Mouse (Mus musculus) embryonic facial prominence, embryonic 10.5 days (tissue): ENCODE results near the gene Mxi1. TPM values are rescaled to one million over a fixed set of nuclear protein-coding genes. Genes with fewer than 3 reads are reported as not detected.

ENCODE experiments used
- DNase-seq: peaks from one replicate; pipeline ENCODE4 v3.0.0-alpha.2; 2017; ENCODE audit warnings: low spot score
- H3K27ac ChIP-seq: fragments of 300-500 bp; sonication (generic); replicated peaks from 2 replicates; pipeline ENCODE4 v1.5.1; 2016; ENCODE audit warnings: mild to moderate bottlenecking
- H3K27me3 ChIP-seq: fragments of 300-500 bp; sonication (generic); replicated peaks from 2 replicates; pipeline ENCODE4 v1.6.1; 2016; ENCODE audit warnings: low read depth, mild to moderate bottlenecking; ENCODE audit not compliant: poor library complexity, severe bottlenecking
- H3K36me3 ChIP-seq: fragments of 300-500 bp; sonication (generic); replicated peaks from 2 replicates; pipeline ENCODE4 v1.6.1; 2016; ENCODE audit warnings: mild to moderate bottlenecking, moderate library complexity
- H3K4me1 ChIP-seq: fragments of 300-500 bp; sonication (generic); 2 replicates; pipeline ENCODE4 v1.6.1; 2016
- H3K4me3 ChIP-seq: fragments of 300-500 bp; sonication (generic); 2 replicates; pipeline ENCODE4 v1.5.1; 2016; ENCODE audit warnings: mild to moderate bottlenecking, moderate library complexity
- H3K9me3 ChIP-seq: fragments of 300-500 bp; sonication (generic); 2 replicates; pipeline ENCODE4 v1.6.1; 2016; ENCODE audit warnings: mild to moderate bottlenecking
- WGBS: fragments of 180-500 bp; shearing (Covaris S2); methylation state at CpG from one replicate; pipeline ENCODE4 v1.1.7; 2016; 5-methylcytosine and 5-hydroxymethylcytosine counted together
- polyA plus RNA-seq: library from polyadenylated mRNA; unstranded; fragments of >200 nt; fragmentation: Nextera tagmentation; extraction: Ambion mirVana; gene quantifications from 2 replicates; pipeline ENCODE4 v1.2.1, GENCODE M21; 2016

Gene Mxi1
- polyA plus RNA-seq, 1 experiment from 2014 or later, result 33.0 TPM

- DNase-seq, result no peak
- H3K36me3 ChIP-seq, result no peaks in the 10 kb centered on the region
- H3K27me3 ChIP-seq, result no peaks in the 10 kb centered on the region
- H3K27ac ChIP-seq, result 0 out of 2 replicates have a peak overlapping the region, but pooled peaks have one; percentile 19
- H3K4me3 ChIP-seq, result no peak overlapping the region
- H3K4me1 ChIP-seq, result peaks cover 41% of the 10 kb centered on the region
- no peaks in the 10 kb centered on the region for H3K9me3 ChIP-seq
- 70% methylated on average over 19 of the region's 19 CpGs for WGBS
Observed at GRCm38 (mm10) chr19:53278491-53279415, 31.6 kb upstream of the Mxi1 start.

- no peaks in the 10 kb centered on the region for H3K36me3 ChIP-seq
- H3K4me1 ChIP-seq, result peaks cover 40% of the 10 kb centered on the region
- 85% methylated on average over 8 of the region's 8 CpGs for WGBS
- no peak for DNase-seq
- H3K9me3 ChIP-seq, result no peaks in the 10 kb centered on the region
- H3K27ac ChIP-seq, result no peak overlapping the region
- no peaks in the 10 kb centered on the region for H3K27me3 ChIP-seq
- H3K4me3 ChIP-seq, result no peak overlapping the region
Observed at GRCm38 (mm10) chr19:53280254-53280653, 30.1 kb upstream of the Mxi1 start.

GRCm38 (mm10) chr19:53282571-53282970 is 27.7 kb upstream of the Mxi1 start:
- H3K27ac ChIP-seq, result no peak overlapping the region
- no peak for DNase-seq
- H3K4me1 ChIP-seq, result peaks cover 24% of the 10 kb centered on the region
- no peak overlapping the region for H3K4me3 ChIP-seq
- no peaks in the 10 kb centered on the region for H3K36me3 ChIP-seq
- H3K27me3 ChIP-seq, result no peaks in the 10 kb centered on the region
- WGBS, result 50% methylated on average over 10 of the region's 10 CpGs
- no peaks in the 10 kb centered on the region for H3K9me3 ChIP-seq

- Histone ChIP-seq H3K4me1 (peaks cover 23% of the 10 kb centered on the region), H3K9me3 (no peaks in the 10 kb centered on the region), H3K36me3 (no peaks in the 10 kb centered on the region), H3K4me3 (no peak overlapping the region), H3K27me3 (no peaks in the 10 kb centered on the region), H3K27ac (no peak overlapping the region)
- WGBS, result 81% methylated on average over 7 of the region's 7 CpGs
- no peak for DNase-seq
Observed at GRCm38 (mm10) chr19:53283742-53284141, 26.6 kb upstream of the Mxi1 start.

- H3K4me3 ChIP-seq, result no peak overlapping the region
- peaks cover 17% of the 10 kb centered on the region for H3K4me1 ChIP-seq
- whole genome bisulfite sequencing, result 38% methylated on average over 20 of the region's 20 CpGs
- H3K36me3 ChIP-seq, result no peaks in the 10 kb centered on the region
- no peak overlapping the region for H3K27ac ChIP-seq
- H3K27me3 ChIP-seq, result no peaks in the 10 kb centered on the region
- no peaks in the 10 kb centered on the region for H3K9me3 ChIP-seq
- DNase-seq, result no peak
Observed at GRCm38 (mm10) chr19:53284268-53285208, 25.8 kb upstream of the Mxi1 start.

- WGBS, result 76% methylated on average over 23 of the region's 23 CpGs
- H3K9me3 ChIP-seq, result no peaks in the 10 kb centered on the region
- no peaks in the 10 kb centered on the region for H3K27me3 ChIP-seq
- no peak for DNase-seq
- peaks cover 7% of the 10 kb centered on the region; the same call in 1 of the 2 replicates for H3K4me1 ChIP-seq
- H3K36me3 ChIP-seq, result no peaks in the 10 kb centered on the region
- H3K4me3 ChIP-seq, result no peak overlapping the region
- H3K27ac ChIP-seq, result no peak overlapping the region
Observed at GRCm38 (mm10) chr19:53296331-53297254, 13.7 kb upstream of the Mxi1 start.

- WGBS, result 58% methylated on average over 17 of the region's 17 CpGs
- no peak for DNase-seq
Observed at GRCm38 (mm10) chr19:53299156-53299828, 11.0 kb upstream of the Mxi1 start.

GRCm38 (mm10) chr19:53299829-53300181 is 10.5 kb upstream of the Mxi1 start:
- 86% methylated on average over 4 of the region's 4 CpGs for WGBS
- peaks cover 8% of the 10 kb centered on the region; the same call in 1 of the 2 replicates for H3K4me1 ChIP-seq
- no peak overlapping the region for H3K27ac ChIP-seq
- H3K9me3 ChIP-seq, result no peaks in the 10 kb centered on the region
- H3K36me3 ChIP-seq, result no peaks in the 10 kb centered on the region
- no peak for DNase-seq
- H3K4me3 ChIP-seq, result no peak overlapping the region
- no peaks in the 10 kb centered on the region for H3K27me3 ChIP-seq

More at GRCm38 (mm10) chr19:53299156-53299828, 11.0 kb upstream of the Mxi1 start:
- no peaks in the 10 kb centered on the region for H3K9me3 ChIP-seq
- H3K4me1 ChIP-seq, result peaks cover 7% of the 10 kb centered on the region; the same call in 1 of the 2 replicates
- H3K36me3 ChIP-seq, result no peaks in the 10 kb centered on the region
- no peaks in the 10 kb centered on the region for H3K27me3 ChIP-seq
- peak overlapping the region; percentile 35; the same call in 1 of the 2 replicates for H3K27ac ChIP-seq
- no peak overlapping the region for H3K4me3 ChIP-seq

- no peak overlapping the region for H3K4me3 ChIP-seq
- 87% methylated on average over 7 of the region's 7 CpGs for WGBS
Observed at GRCm38 (mm10) chr19:53303382-53303781, 6.9 kb upstream of the Mxi1 start.

GRCm38 (mm10) chr19:53305621-53306020 is 4.7 kb upstream of the Mxi1 start:
- Histone ChIP-seq H3K4me3 (no peak overlapping the region), H3K27me3 (no peaks in the 10 kb centered on the region), H3K4me1 (peaks cover 27% of the 10 kb centered on the region), H3K36me3 (no peaks in the 10 kb centered on the region), H3K27ac (no peak overlapping the region), H3K9me3 (no peaks in the 10 kb centered on the region)
- no peak for DNase-seq
- WGBS, result 89% methylated on average over 8 of the region's 8 CpGs

More at GRCm38 (mm10) chr19:53303382-53303781, 6.9 kb upstream of the Mxi1 start:
- H3K4me1 ChIP-seq, result peaks cover 20% of the 10 kb centered on the region
- H3K36me3 ChIP-seq, result no peaks in the 10 kb centered on the region
- no peak overlapping the region for H3K27ac ChIP-seq
- H3K27me3 ChIP-seq, result no peaks in the 10 kb centered on the region
- H3K9me3 ChIP-seq, result no peaks in the 10 kb centered on the region
- DNase-seq, result no peak

- Histone ChIP-seq H3K27ac (peak overlapping the region; percentile 59), H3K9me3 (no peaks in the 10 kb centered on the region), H3K36me3 (no peaks in the 10 kb centered on the region), H3K27me3 (no peaks in the 10 kb centered on the region), H3K4me1 (peaks cover 29% of the 10 kb centered on the region), H3K4me3 (no peak overlapping the region)
- no peak for DNase-seq
- 34% methylated on average over 11 of the region's 11 CpGs for WGBS
Observed at GRCm38 (mm10) chr19:53306706-53307105, 3.6 kb upstream of the Mxi1 start.
